8 mouse cellular contexts compared by ENCODE assay signal in the genomic region with DNA sequence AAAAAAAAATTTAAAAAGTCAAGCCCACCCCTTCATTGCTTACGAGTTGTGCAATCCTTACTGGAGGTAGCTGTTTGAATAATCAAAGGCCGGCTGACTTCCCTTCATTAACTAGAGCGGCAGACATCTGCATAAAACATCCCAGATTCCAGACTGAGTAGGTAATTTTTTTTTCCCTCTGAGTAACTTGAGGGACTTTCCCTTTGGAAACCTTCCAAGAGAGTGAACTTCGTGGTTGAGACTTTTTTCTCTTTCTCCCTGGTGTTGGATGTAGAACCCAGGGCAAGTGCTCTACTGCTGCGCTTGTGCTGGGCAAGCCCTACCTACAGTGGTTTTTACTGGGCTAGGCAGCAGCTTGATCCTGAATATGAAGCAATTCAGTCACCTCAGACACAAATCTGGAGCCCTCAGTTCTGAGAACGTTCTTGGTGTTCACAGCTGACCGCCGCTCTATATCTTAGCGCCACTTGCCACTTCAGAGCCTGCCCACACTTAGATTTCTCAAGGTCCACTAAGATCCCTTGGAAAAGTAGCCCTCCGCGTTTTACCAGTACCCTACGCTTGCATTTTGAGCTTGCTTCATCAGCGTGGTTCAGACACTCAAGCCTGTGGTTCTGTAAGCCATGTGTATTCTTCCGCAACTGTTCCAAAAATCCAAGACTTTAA.
A peak's percentile ranks its signal among the peaks of the same experiment; 100 is the strongest.
DNase-seq lines count a peak whose midpoint lies in the region; ATAC-seq lines count a peak whose summit lies in the region.

No protein-coding gene starts in this region.

- H3K4me1 ChIP-seq in forebrain, embryonic 10.5 days: peaks cover 57% of the 10 kb centered on the region
- H3K4me1 ChIP-seq in forebrain, embryonic 15.5 days: peaks cover 24% of the 10 kb centered on the region
- peaks cover 34% of the 10 kb centered on the region for H3K4me1 ChIP-seq in heart, embryonic 10.5 days
- peaks cover 10% of the 10 kb centered on the region for H3K4me1 ChIP-seq in liver, embryonic 15.5 days (replicated peaks)

- H3K4me3 ChIP-seq in forebrain, embryonic 10.5 days: no peak overlapping the region
- H3K4me3 ChIP-seq in forebrain, embryonic 15.5 days: no peak overlapping the region
- no peak overlapping the region for H3K4me3 ChIP-seq in heart, embryonic 10.5 days
- no peak overlapping the region for H3K4me3 ChIP-seq in liver, embryonic 15.5 days (replicated peaks)

- no peak overlapping the region for H3K4me2 ChIP-seq in forebrain, embryonic 15.5 days (replicated peaks)
- no peak overlapping the region for H3K4me2 ChIP-seq in liver, embryonic 15.5 days

- peak overlapping the region; percentile 84 for H3K27ac ChIP-seq in forebrain, embryonic 10.5 days
- H3K27ac ChIP-seq in forebrain, embryonic 15.5 days (replicated peaks): no peak overlapping the region
- H3K27ac ChIP-seq in heart, embryonic 10.5 days: peak overlapping the region; percentile 84; the same call in 1 of the 2 replicates
- H3K27ac ChIP-seq in liver, embryonic 15.5 days (replicated peaks): peak overlapping the region; percentile 66; the same call in 1 of the 2 replicates

- 0 out of 2 replicates have a peak, but pooled peaks cover 5% of the 10 kb centered on the region for H3K27me3 ChIP-seq in forebrain, embryonic 10.5 days (ENCODE audit: poor library complexity, severe bottlenecking)
- H3K27me3 ChIP-seq in forebrain, embryonic 15.5 days: no peaks in the 10 kb centered on the region
- no peaks in the 10 kb centered on the region for H3K27me3 ChIP-seq in heart, embryonic 10.5 days (ENCODE audit: insufficient read depth, poor library complexity, severe bottlenecking)
- H3K27me3 ChIP-seq in liver, embryonic 15.5 days: no peaks in the 10 kb centered on the region

- H3K36me3 ChIP-seq in forebrain, embryonic 10.5 days (replicated peaks): peaks cover 2% of the 10 kb centered on the region; the same call in 1 of the 2 replicates
- no peaks in the 10 kb centered on the region for H3K36me3 ChIP-seq in forebrain, embryonic 15.5 days
- peaks cover 5% of the 10 kb centered on the region; the same call in 1 of the 2 replicates for H3K36me3 ChIP-seq in heart, embryonic 10.5 days
- no peaks in the 10 kb centered on the region for H3K36me3 ChIP-seq in liver, embryonic 15.5 days (replicated peaks)

- H3K9me3 ChIP-seq in forebrain, embryonic 10.5 days: no peaks in the 10 kb centered on the region
- H3K9me3 ChIP-seq in forebrain, embryonic 15.5 days: no peaks in the 10 kb centered on the region
- H3K9me3 ChIP-seq in heart, embryonic 10.5 days: no peaks in the 10 kb centered on the region
- no peaks in the 10 kb centered on the region for H3K9me3 ChIP-seq in liver, embryonic 15.5 days (replicated peaks)

- 55% methylated on average over 14 of the region's 14 CpGs for whole genome bisulfite sequencing in forebrain, embryonic 10.5 days
- WGBS in forebrain, embryonic 15.5 days: 47% methylated on average over 14 of the region's 14 CpGs
- 64% methylated on average over 14 of the region's 14 CpGs for WGBS in heart, embryonic 10.5 days
- 67% methylated on average over 14 of the region's 14 CpGs for WGBS in liver, embryonic 15.5 days (ENCODE audit: insufficient replicate concordance)

- no peak overlapping the region for H3K9ac ChIP-seq in forebrain, embryonic 15.5 days (replicated peaks)
- no peak overlapping the region for H3K9ac ChIP-seq in liver, embryonic 15.5 days

- no peak for ATAC-seq in forebrain, embryonic 15.5 days (replicated peaks)
- no peak for ATAC-seq in liver, embryonic 15.5 days (ENCODE audit: insufficient read depth)
- no peak for ATAC-seq in monocyte, adult 5-6 weeks (replicated peaks; ENCODE audit: insufficient number of reproducible peaks, low FRiP score, low TSS enrichment, poor library complexity, severe bottlenecking)

- no peak for DNase-seq in forebrain, embryonic 10.5 days (ENCODE audit: extremely low spot score, low spot score)
- peak; percentile 86 for DNase-seq in Muller cell, postnatal 12 days (ENCODE audit: inconsistent ontology term)
- peak; percentile 68 for DNase-seq in heart, embryonic 10.5 days (ENCODE audit: low spot score)
- no peak for DNase-seq in spleen, postnatal 4 days (ENCODE audit: low spot score in 2 of 2)
- no peak for DNase-seq in thymus, postnatal 14 days

Comparison
In these comparisons a context has a peak if more than half of its experiments do, and no peak if none do; other contexts are left out.
1. DNase-seq: peak in Muller cell, postnatal 12 days (single experiment) and heart, embryonic 10.5 days (single experiment); none in forebrain, embryonic 10.5 days (single experiment), spleen, postnatal 4 days (0 of 2) and thymus, postnatal 14 days (single experiment).